Mouse (Mus musculus) Patski (cell line): ENCODE measurements around the gene Gsg1l. TPM values are rescaled to one million over a fixed set of nuclear protein-coding genes. Genes with fewer than 3 reads are reported as not detected.

Experiments
- ATAC-seq: fragments of 100-300 bp; one replicate; pipeline ENCODE4 v1.8.0; 2021
- CTCF ChIA-PET: fragments of 350-600 bp; sonication (Branson Sonifier 250); formaldehyde crosslinking; loops from one replicate; lab custom pipeline; 2022; ENCODE audit warnings: inconsistent platforms; lab: Charles Lee
- POLR2A ChIA-PET: fragments of 350-600 bp; sonication (Branson Sonifier 250); formaldehyde crosslinking; loops from one replicate; lab custom pipeline; 2022; ENCODE audit warnings: antibody characterized with exemption, inconsistent platforms; lab: Charles Lee
- DNase-seq: peaks from one replicate; pipeline ENCODE4 v3.0.0-alpha.2; 2011; ENCODE audit warnings: low read depth, low spot score
- H3K27me3 ChIP-seq: fragments of 371-371 bp; one replicate; pipeline ENCODE4 v1.5.1; 2021
- CTCF ChIP-seq: fragments of 100-300 bp; IDR thresholded peaks from one replicate; pipeline ENCODE4 v1.5.1; 2021
- in situ Hi-C: fragments of 300-500 bp; cut with MboI; formaldehyde crosslinking; loops from 3 replicates; pipeline ENCODE4 v1.11.1; 2018; ENCODE audit warnings: low pct_unique_long_range_greater_than_20kb, mixed read lengths
- polyA plus RNA-seq: library from polyadenylated mRNA; unstranded; gene quantifications from one replicate; pipeline ENCODE4 v1.2.3, GENCODE M21; 2021

Gene Gsg1l
- polyA plus RNA-seq, 1 experiment from 2014 or later = not detected

GRCm38 (mm10) chr7:125987117-125987516 lies 95.1 kb downstream of the Gsg1l start:
- peaks cover 8% of the 10 kb centered on the region for H3K27me3 ChIP-seq
- in situ Hi-C loops = no loop called here
- ATAC-seq = no peak
- POLR2A ChIA-PET = no interaction called here
- TF ChIP-seq CTCF = no peak
- no peak for DNase-seq
- CTCF ChIA-PET = no interaction called here

DNA sequence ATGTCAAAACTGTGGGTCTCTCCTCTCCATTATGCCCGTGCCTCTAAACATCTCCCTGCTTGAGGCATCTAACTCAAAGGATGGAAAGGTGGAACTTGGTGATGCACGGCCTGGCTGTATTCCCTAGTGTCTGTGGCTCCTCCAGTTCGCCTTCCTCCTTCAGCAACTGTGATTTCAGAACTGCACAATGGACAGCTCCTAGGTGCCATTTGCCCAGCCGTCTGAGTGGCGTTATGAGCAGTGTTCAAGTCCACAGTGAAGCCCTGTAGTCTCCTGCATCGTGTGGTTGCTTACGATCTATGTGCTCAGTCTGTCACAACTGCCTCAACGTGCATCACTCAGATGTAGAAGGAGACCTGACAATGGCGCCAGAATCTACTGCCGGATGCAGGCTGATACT lies 96.6 kb downstream of the Gsg1l start:
- ATAC-seq (no peak), DNase-seq (no peak)
- no peak for TF ChIP-seq CTCF
- peaks cover 8% of the 10 kb centered on the region for H3K27me3 ChIP-seq
- ChIA-PET CTCF (no interaction called here), POLR2A (no interaction called here)
- in situ Hi-C loops = no loop called here

GRCm38 (mm10) chr7:125983902-125984841 lies 98.0 kb downstream of the Gsg1l start:
- DNase-seq = no peak
- no peak for ATAC-seq
- in situ Hi-C loops = no loop called here
- no peak for TF ChIP-seq CTCF
- ChIA-PET POLR2A (no interaction called here), CTCF (no interaction called here)
- H3K27me3 ChIP-seq = peaks cover 8% of the 10 kb centered on the region

GRCm38 (mm10) chr7:125979591-125979990 lies 102.6 kb downstream of the Gsg1l start:
- DNase-seq (no peak), ATAC-seq (no peak)
- TF ChIP-seq CTCF = no peak
- CTCF ChIA-PET = no interaction called here
- POLR2A ChIA-PET = no interaction called here
- in situ Hi-C loops = no loop called here
- H3K27me3 ChIP-seq = peaks cover 2% of the 10 kb centered on the region

GRCm38 (mm10) chr7:125976695-125977094 lies 105.5 kb downstream of the Gsg1l start:
- DNase-seq = no peak
- in situ Hi-C loops = no loop called here
- no peak for ATAC-seq
- H3K27me3 ChIP-seq = no peaks in the 10 kb centered on the region
- TF ChIP-seq CTCF = no peak
- CTCF ChIA-PET = no interaction called here
- POLR2A ChIA-PET = no interaction called here

- TF ChIP-seq CTCF = no peak
- ChIA-PET CTCF (interaction anchor here (1.7 kb wide), 1 partner anchor 22 kb away, joined by 4 read pairs; no protein-coding TSS in a partner anchor), POLR2A (no interaction called here)
- DNase-seq (no peak), ATAC-seq (no peak)
- H3K27me3 ChIP-seq = no peaks in the 10 kb centered on the region
- in situ Hi-C loops = no loop called here
Measured at GRCm38 (mm10) chr7:125975414-125975813, 106.8 kb downstream of the Gsg1l start.

- no peak for TF ChIP-seq CTCF
- no peaks in the 10 kb centered on the region for H3K27me3 ChIP-seq
- in situ Hi-C loops = no loop called here
- DNase-seq (no peak), ATAC-seq (no peak)
- POLR2A ChIA-PET = no interaction called here
- CTCF ChIA-PET = interaction anchor here (1.7 kb wide), 1 partner anchor 20 kb away, joined by 4 read pairs; no protein-coding TSS in a partner anchor
Measured at GRCm38 (mm10) chr7:125973874-125974273, 108.3 kb downstream of the Gsg1l start.

DNA sequence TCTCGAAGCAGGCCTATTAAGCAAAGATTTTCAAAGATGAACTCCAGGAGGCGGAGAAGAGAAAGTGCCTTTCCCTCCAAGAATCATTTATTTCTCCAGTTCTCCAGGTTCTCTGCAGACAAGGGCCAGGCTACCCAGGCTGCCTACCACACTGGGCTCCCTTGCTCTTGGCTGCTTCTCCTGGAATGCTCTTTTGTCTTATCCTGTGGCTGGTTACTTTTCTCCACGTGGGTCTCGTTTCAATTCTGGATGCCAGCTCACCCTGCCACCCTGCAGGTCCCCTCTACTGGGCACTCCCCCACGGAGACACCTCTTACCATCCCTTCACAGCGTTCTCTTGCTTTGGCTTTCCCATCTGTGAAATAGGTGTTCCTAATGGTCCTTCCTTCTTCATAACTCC lies 109.4 kb downstream of the Gsg1l start:
- ATAC-seq (no peak), DNase-seq (no peak)
- TF ChIP-seq CTCF = no peak
- ChIA-PET CTCF (no interaction called here), POLR2A (no interaction called here)
- in situ Hi-C loops = no loop called here
- no peaks in the 10 kb centered on the region for H3K27me3 ChIP-seq

GRCm38 (mm10) chr7:125972174-125972672 lies 110.0 kb downstream of the Gsg1l start:
- CTCF ChIA-PET = no interaction called here
- no peak for DNase-seq
- no peak for ATAC-seq
- H3K27me3 ChIP-seq = no peaks in the 10 kb centered on the region
- in situ Hi-C loops = no loop called here
- POLR2A ChIA-PET = no interaction called here
- TF ChIP-seq CTCF = no peak

DNA sequence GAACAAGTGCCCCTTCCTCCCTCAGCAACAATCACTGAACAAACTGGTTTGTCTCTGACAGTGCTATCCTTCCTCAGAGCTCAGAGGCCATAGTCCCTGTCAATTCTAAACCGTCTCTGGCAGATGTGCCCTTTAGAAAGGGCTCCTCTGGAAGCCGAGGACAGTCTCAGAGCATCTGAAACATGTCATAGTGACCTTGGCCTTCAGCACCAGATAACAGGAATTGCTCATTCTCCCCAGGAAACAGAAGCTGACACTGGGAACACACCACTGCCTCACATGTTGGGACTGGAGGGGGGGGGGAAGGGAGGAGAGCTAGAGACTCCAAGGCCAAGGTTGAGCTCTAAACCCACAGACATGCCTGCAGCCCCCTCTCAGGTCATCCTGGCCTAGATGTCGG lies 113.1 kb downstream of the Gsg1l start:
- in situ Hi-C loops = no loop called here
- TF ChIP-seq CTCF = no peak
- CTCF ChIA-PET = no interaction called here
- POLR2A ChIA-PET = no interaction called here
- ATAC-seq (no peak), DNase-seq (no peak)
- H3K27me3 ChIP-seq = no peaks in the 10 kb centered on the region
